Mouse (Mus musculus): ENCODE measurements around the gene Ap1s3.
A peak's percentile ranks its signal among the peaks of the same experiment; 100 is the strongest.

The Ap1s3 gene

GRCm38 (mm10) chr1:79671543-79672337 is at the start of gene Ap1s3:
TSS of gene Ap1s3 (minus strand) at chr1:79671972.
- peak; percentile 62 to 71 for DNase-seq (ENCODE audit: low spot score in 2 of 2)

- DNase-seq (ENCODE audit: low spot score in 2 of 2) = no peak
Observed at GRCm38 (mm10) chr1:79714152-79714923, 42.6 kb upstream of the Ap1s3 start.

GRCm38 (mm10) chr1:79713081-79713480 is 41.3 kb upstream of the Ap1s3 start:
- no peak for DNase-seq (ENCODE audit: low spot score in 2 of 2)

- DNase-seq (ENCODE audit: low spot score in 2 of 2) = peak; percentile 49 to 57
Observed at GRCm38 (mm10) chr1:79711147-79712126, 39.7 kb upstream of the Ap1s3 start.

- DNase-seq (ENCODE audit: low spot score in 2 of 2) = no peak
Observed at GRCm38 (mm10) chr1:79710678-79711077, 38.9 kb upstream of the Ap1s3 start.

- DNase-seq (ENCODE audit: low spot score in 2 of 2) = peak; percentile 31 to 38
Observed at GRCm38 (mm10) chr1:79710216-79710615, 38.4 kb upstream of the Ap1s3 start.

- no peak for DNase-seq (ENCODE audit: low spot score in 2 of 2)
Observed at GRCm38 (mm10) chr1:79707383-79707782, 35.6 kb upstream of the Ap1s3 start.

- no peak for DNase-seq (ENCODE audit: low spot score in 2 of 2)
Observed at GRCm38 (mm10) chr1:79706707-79707106, 34.9 kb upstream of the Ap1s3 start.

- DNase-seq (ENCODE audit: low spot score in 2 of 2) = no peak
Observed at GRCm38 (mm10) chr1:79704672-79705071, 32.9 kb upstream of the Ap1s3 start.

GRCm38 (mm10) chr1:79703520-79703919 is 31.7 kb upstream of the Ap1s3 start:
- DNase-seq (ENCODE audit: low spot score in 2 of 2) = no peak

- no peak for DNase-seq (ENCODE audit: low spot score in 2 of 2)
Observed at GRCm38 (mm10) chr1:79698506-79698905, 26.7 kb upstream of the Ap1s3 start.

GRCm38 (mm10) chr1:79697382-79697781 is 25.6 kb upstream of the Ap1s3 start:
- no peak for DNase-seq (ENCODE audit: low spot score in 2 of 2)

GRCm38 (mm10) chr1:79696933-79697332 is 25.2 kb upstream of the Ap1s3 start:
- no peak for DNase-seq (ENCODE audit: low spot score in 2 of 2)

GRCm38 (mm10) chr1:79692482-79692881 is 20.7 kb upstream of the Ap1s3 start:
- DNase-seq (ENCODE audit: low spot score in 2 of 2) = no peak

- no peak for DNase-seq (ENCODE audit: low spot score in 2 of 2)
Observed at GRCm38 (mm10) chr1:79687254-79687653, 15.5 kb upstream of the Ap1s3 start.

- DNase-seq (ENCODE audit: low spot score in 2 of 2) = no peak
Observed at GRCm38 (mm10) chr1:79684027-79684426, 12.3 kb upstream of the Ap1s3 start.

- DNase-seq (ENCODE audit: low spot score in 2 of 2) = no peak
Observed at GRCm38 (mm10) chr1:79682936-79683335, 11.2 kb upstream of the Ap1s3 start.

- DNase-seq (ENCODE audit: low spot score in 2 of 2) = no peak
Observed at GRCm38 (mm10) chr1:79680777-79681176, 9.0 kb upstream of the Ap1s3 start.

- no peak for DNase-seq (ENCODE audit: low spot score in 2 of 2)
Observed at GRCm38 (mm10) chr1:79678117-79678684, 6.4 kb upstream of the Ap1s3 start.

GRCm38 (mm10) chr1:79675716-79676115 is 3.9 kb upstream of the Ap1s3 start:
- DNase-seq (ENCODE audit: low spot score in 2 of 2) = no peak

- peak in 1 of 2 experiments; percentile 8 for DNase-seq (ENCODE audit: low spot score in 2 of 2)
Observed at GRCm38 (mm10) chr1:79671196-79671542, 603 bp downstream of the Ap1s3 start.
